Mouse (Mus musculus): ENCODE data around the gene Wnt1.
A peak's percentile ranks its signal among the peaks of the same experiment; 100 is the strongest.

The Wnt1 gene

DNA sequence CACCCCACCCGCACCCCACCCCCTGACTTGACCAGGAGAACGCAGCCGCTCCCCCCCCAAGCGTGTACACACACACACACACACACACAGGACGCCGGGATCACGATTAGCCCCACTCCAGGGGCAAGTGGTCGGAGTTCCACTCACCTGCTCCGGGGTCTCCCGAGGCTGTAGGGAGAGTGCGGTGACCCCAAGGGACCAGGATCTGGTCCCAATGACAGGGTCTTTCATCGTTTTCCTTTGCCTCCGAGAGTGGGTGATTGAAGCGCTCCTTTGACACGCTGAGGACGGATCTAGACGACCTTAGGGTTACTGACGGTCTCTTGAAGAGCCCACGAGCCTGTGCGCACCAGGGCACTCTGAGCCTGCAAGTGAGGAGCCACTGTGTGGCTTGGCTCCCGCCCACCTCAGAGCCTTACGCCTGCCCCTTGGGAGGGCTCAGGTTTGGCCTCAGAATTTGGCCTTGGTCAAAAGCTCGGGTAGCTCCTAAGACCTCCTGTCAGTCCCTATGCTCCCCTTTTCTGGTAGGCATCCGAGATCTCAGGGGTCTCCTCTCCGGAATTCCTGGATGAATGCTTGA lies 11.4 kb upstream of the Wnt1 start:
- DNase-seq = no peak

DNA sequence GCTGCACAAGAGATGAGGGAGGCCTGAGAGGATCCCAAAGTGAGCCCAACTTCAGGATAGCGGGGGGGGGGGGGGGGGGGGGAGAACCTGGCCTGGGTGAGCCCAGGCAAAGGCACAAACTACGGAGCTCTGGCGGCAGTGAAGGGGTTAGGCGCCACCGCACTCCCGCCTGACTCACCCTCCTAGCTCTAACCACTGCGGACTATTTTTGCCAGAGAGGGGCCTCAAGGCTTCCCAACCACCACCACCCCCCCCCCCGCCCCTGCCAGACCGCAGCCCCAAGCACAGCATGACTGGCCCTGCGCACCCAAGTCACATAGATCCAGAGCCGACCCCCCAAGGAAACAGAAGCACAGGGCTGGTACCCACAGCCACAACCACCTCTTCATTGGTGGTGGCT lies 10.9 kb upstream of the Wnt1 start:
- DNase-seq = no peak

DNA sequence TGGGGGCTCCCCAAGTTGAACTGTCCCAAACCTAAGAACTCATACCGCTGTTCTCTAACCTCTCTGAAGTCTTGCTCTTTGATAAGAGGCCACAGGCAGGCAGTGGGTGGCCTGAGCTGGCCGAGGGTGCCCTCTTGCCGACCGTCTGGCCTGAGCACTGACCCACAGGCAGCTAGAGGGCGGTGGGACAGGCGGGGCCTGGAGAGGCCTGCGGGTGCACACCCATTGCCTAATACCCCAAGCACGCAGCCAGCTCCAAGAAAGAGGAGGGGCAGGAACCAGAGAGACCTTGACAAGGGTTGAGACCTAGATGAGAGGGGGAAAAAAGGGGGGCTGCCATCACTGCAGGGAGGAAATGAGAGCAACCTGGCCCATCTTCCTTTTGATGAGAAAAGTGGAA lies 9.6 kb upstream of the Wnt1 start:
- no peak for DNase-seq

DNA sequence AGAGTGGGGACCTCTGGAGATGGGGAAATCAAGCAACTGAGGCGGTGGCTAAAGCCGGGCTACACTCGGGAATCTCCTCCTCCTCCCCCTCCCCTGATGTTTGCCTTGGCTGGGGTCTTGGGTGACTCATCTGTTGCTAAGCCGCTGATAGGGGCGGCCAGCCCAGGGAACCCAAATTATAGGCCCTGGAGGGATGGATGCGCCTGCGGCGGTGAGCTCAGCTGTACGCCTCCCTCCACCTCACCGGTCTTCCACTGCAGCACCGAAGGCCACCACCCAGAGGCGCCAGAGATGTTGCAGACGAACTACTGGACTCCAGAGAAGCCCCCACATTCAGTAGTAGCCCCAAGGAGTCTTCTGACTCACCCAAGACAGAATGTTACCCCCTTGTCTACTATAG lies 9.1 kb upstream of the Wnt1 start:
- no peak for DNase-seq

DNA sequence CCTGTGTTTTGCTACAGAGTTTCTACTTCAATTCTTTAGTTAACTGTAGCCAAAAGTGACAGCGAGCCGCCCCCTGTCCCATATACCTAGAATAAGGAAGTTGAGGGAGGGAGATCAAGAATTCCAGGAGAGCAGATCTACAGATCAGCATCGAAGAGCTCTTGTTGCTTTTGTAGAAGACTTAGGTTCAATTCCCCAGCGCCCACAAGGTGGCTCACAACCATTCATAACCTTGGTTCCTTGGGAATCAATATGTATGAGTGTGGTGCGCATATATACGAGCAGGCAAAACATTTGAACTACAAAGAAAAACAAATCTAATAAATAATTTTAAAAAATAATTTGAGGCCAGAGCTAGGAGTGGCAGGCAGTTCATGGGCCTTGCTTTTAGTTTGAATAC lies 8.5 kb upstream of the Wnt1 start:
- no peak for DNase-seq

DNA sequence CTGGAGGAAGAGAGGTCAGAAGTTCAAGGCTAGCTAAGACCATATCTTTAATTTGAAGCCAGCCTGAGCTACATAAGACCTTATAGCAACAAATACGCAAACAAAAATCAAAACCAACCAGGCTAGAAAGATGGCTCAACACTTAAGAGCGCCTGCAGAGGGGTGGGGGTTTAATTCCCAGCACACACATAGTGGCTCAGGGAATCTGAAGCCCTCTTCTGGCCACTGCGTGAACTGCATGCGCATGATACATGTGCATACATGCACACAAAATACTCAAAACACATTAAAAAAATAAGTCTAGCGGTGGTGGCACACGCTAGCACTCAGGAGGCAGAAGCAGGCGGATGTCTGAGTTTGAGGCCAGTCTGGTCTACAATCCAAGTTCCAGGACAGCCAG lies 3.9 kb upstream of the Wnt1 start:
- DNase-seq = no peak

DNA sequence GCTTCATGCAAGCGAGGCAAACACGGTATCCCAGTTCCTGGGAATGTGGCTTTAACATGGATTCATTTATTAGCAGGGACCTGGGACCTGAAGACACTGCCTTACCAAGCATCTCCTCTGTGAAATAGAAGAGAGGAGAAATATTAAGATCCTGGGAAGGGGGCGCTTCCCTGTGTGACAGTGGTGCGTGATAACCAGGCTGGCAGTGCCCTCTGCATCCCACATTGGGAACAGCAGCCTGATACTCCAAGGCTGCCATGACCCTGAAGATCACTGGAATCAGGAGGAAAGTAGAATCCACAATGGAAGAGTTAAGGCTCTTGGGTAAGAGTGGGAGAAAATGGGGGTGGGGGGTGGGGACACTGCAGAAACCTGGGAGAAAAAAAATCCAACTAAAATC lies 1.7 kb upstream of the Wnt1 start:
- DNase-seq = no peak

DNA sequence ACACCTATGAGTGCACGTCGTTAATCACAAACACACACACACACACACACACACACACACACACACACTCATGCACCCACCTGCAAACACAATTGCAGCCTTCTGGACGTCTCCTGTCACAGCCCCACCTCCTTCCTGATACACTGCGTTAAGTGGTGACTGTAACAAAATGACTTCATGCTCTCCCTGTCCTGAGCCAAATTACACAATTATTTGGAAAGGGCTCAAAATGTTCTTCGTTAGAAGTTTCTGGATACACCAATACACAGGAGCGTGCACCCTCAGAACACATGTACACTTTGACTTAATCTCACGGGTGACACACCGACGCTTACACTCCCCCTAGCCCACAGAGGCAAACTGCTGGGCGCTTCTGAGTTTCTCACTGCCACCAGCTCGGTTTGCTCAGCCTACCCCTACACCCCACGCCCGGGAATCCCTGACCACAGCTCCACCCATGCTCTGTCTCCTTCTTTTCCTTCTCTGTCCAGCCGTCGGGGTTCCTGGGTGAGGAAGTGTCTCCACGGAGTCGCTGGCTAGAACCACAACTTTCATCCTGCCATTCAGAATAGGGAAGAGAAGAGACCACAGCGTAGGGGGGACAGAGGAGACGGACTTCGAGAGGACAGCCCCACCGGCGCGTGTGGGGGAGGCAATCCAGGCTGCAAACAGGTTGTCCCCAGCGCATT lies 541 bp upstream of the Wnt1 start:
- no peak for DNase-seq

DNA sequence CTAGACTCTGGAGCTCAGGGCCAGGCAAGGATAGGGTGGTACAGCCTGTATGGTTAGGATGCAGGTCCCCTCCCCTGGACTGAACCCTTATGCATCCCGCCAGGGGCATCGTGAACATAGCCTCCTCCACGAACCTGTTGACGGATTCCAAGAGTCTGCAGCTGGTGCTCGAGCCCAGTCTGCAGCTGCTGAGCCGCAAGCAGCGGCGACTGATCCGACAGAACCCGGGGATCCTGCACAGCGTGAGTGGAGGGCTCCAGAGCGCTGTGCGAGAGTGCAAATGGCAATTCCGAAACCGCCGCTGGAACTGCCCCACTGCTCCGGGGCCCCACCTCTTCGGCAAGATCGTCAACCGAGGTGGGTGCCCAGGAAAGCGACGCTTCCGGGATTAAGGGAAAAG lies 1.1 kb downstream of the Wnt1 start:
- DNase-seq = no peak

DNA sequence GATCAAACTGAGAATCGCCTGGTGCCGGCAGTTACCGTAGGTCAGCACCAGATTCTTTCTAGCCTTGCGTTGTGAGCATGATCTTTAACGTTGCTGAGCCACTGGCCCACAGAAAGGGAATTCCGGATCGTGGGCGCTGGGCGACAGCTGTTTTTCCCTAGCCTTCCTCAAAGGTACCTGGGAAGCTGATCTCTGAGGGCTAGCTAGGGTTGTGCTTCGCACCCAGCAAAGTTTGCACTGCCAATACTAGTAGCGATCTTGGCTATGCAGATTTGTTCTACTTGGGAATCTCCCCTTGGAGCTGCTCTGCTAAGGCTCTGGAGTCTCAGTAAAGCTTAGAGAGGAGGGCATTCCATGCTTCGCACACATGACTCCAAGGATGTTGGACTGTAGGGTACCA lies 1.6 kb downstream of the Wnt1 start:
- DNase-seq = no peak

DNA sequence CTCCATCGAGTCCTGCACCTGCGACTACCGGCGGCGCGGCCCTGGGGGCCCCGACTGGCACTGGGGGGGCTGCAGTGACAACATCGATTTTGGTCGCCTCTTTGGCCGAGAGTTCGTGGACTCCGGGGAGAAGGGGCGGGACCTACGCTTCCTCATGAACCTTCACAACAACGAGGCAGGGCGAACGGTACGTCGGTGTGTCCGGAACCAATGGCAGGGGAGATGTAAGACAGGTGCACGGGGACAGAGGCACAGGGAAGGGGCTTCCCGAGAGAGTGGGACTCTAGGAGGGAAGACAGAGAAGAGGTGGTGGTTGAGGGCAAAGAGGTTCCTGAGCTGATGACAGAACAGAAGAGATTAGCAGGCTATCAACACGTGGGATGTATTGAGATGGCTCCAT lies 2.1 kb downstream of the Wnt1 start:
- no peak for DNase-seq

DNA sequence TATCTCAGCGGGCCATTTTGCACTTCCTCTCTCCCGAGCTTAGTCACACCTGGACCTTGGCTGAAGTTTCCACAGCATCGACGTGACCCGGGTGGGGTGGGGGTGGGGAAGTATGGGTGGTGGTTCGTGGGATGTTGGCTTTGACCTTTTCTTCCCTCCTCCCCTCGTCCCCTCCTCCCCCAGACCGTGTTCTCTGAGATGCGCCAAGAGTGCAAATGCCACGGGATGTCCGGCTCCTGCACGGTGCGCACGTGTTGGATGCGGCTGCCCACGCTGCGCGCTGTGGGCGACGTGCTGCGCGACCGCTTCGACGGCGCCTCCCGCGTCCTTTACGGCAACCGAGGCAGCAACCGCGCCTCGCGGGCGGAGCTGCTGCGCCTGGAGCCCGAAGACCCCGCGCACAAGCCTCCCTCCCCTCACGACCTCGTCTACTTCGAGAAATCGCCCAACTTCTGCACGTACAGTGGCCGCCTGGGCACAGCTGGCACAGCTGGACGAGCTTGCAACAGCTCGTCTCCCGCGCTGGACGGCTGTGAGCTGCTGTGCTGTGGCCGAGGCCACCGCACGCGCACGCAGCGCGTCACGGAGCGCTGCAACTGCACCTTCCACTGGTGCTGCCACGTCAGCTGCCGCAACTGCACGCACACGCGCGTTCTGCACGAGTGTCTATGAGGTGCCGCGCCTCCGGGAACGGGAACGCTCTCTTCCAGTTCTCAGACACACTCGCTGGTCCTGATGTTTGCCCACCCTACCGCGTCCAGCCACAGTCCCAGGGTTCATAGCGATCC lies 2.8 kb downstream of the Wnt1 start:
- DNase-seq = no peak

DNA sequence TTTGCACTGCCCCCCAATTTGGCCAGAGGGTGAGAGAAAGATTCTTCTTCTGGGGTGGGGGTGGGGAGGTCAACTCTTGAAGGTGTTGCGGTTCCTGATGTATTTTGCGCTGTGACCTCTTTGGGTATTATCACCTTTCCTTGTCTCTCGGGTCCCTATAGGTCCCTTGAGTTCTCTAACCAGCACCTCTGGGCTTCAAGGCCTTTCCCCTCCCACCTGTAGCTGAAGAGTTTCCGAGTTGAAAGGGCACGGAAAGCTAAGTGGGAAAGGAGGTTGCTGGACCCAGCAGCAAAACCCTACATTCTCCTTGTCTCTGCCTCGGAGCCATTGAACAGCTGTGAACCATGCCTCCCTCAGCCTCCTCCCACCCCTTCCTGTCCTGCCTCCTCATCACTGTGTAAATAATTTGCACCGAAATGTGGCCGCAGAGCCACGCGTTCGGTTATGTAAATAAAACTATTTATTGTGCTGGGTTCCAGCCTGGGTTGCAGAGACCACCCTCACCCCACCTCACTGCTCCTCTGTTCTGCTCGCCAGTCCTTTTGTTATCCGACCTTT lies 3.6 kb downstream of the Wnt1 start:
- DNase-seq = no peak

DNA sequence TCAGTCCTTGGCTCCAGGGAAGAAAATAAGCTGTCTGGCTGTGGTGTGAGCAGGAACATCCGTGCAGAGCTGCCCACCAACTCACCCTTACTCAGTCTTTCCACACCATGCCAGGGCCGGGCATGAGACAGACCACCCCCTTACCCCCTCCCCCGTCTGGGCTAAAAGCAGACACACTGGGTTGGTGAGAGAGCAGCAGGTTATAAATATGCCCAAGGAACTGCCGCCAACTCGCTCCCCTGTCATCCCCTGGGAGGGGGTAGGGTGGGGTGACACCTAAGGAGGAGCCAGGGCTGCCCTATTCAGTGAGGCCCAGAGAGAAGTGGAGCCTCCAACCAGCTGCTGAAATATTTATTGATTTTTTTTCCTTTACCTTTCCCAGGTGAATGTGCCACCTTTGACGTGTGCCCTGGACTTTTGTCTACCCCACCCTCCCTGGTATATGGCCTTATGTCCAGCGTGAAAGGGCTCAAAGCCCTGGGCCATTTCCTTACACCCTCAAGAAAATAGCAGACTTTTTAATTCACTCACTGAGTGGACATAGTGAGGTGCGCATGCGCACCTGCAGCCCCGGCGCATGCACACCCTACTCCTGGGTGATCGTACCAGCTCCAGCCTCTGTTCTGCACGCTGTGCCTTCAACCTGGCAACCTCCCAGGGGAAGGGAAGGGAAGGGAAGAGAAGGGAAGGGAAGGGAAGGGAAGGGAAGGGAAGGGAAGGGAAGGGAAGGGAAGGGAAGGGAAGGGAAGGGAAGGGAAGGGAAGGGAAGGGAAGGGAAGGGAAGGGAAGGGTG lies 7.3 kb downstream of the Wnt1 start:
- DNase-seq = no peak

DNA sequence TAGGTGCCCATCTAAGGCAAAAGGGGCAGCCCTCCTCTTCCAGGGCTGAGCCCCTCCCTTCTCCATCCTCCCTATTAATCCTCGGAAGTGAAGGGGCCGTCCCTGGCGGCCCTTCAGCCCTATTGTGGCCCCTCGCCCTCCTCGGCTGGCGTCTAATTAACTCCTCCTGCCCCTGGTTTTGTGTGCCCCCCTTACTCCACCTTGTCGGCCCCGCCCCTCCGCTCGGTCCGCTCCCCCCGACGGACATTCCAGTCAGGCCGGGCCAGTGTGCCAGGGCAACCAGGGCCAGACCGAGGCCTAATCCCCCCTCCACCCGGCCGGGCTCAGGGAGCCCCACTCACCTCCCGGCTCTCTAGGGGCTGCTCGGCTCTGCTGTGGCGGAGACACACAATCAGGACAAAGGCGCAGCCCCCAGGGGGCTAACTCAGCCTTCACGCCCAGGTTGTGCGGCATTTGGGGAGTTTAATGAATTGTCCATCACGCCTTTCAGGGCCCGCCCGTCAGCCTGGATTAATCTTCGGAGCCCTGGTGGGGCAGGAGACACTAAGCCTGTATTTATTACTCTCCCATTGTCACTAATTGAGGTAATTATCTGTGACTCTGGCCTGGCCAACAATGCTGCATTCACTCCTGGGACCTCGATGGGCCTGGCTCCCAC lies 8.3 kb downstream of the Wnt1 start:
- no peak for DNase-seq

DNA sequence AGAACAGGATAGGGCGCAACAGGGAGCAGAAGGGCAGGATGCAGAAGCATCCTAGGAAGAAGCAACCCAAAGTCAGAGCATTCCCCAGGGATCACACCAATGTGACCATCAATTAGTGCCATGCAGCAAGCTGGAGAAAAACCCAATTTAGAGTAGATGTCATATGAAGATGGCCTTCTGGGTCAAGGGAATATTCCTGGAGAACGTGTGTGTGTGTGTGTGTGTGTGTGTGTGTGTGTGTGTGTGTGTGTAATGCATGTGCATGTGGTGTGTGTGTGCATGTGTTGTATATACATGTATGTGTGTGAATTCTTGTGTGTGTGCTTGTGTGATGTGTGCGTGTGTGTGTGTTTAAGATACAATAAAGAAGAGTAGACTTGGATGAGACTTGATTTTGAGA lies 9.2 kb downstream of the Wnt1 start:
- no peak for DNase-seq

DNA sequence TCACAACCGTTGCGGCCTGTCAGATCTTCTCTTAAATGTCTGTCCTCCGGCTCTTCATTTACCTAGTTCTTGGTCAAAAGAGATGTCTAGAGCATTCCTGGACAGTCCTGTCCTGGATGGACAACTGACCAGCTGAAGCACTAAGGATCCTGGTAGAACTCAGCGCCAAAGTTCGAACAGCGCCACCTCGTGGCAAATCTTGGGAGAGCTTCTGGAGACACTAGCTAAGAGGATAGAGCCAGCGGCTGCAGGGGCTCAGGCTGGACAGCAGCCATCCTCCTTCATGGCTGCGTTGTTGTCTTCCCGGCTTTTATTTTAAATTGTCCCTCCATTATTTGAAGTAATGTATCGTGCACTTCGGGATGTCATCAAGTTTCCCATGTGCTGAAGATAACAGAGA lies 9.7 kb downstream of the Wnt1 start:
- peak; percentile 61 for DNase-seq

DNA sequence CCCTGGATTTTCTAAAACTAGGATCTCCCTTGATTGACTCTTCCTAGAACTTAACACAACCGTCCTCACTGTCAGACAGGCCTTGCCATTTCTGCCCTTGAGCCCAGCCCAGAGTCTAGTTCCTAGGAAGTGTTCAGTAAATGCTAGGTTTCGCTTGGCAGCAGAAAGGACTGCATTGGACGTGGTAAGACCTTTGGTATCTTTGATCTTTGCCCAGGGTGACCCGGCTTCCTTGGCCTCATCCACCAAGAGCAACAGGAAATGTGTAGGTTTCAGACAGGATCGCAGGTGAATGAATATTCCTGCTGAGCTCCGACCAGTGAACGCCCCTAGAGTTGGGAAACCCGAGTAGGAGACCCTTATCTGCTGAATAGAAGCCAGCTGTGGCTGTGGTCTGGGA lies 13.3 kb downstream of the Wnt1 start:
- no peak for DNase-seq

DNA sequence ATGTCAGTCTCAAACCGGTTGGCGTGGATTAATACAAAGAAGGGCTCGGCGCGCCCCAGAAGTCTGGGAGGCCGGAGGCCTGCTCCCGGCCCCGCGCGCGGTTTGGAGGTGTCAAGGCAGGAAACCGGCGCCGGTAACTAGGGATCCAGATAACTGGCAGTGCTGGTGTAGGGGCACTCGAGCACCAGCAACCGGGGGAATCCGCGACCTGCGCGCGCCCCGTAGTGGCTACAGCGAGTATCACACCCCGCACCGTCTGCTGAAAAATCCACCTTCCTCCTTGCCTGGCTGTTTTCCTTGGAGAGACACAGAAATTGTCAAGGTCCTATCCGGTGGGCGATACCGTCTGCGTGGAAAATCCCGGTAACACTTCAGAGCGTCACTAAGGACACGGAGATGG lies 14.4 kb downstream of the Wnt1 start:
- peak; percentile 81 for DNase-seq

DNA sequence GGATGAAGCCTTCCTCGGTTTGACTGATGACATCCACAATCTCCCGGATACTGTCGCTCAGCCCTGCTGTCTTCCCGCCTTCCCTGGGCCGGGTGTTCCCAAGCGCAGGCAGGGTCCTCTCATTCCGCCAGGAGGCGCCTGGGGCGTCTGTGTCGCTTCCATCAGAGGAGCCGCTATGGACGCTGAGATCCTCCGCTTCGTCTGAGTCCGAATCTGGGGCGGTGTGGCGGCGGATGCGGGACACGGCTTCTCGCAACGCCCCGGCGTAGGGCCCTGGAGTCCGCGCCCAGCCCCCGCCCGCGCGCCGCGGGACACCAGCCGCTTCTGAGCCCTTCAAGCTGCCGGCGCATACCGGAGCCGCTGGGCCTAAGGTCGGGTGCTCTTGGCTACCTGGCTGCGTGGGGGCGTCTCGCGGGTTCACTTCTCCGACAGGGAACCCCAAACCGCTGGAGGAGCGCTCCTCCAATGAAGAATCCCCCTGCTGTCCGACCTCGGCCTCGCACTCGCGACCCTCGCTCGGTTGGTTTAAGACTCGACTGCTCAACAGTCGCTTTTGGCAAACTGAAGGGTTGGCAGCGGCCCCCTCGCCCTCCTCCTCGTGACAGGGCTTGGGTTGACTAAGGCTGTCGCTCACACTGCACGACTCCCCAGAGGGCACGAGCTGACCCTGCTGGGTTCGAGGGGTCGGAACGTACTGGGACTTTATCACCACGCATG lies 15.8 kb downstream of the Wnt1 start:
- peak; percentile 50 for DNase-seq

DNA sequence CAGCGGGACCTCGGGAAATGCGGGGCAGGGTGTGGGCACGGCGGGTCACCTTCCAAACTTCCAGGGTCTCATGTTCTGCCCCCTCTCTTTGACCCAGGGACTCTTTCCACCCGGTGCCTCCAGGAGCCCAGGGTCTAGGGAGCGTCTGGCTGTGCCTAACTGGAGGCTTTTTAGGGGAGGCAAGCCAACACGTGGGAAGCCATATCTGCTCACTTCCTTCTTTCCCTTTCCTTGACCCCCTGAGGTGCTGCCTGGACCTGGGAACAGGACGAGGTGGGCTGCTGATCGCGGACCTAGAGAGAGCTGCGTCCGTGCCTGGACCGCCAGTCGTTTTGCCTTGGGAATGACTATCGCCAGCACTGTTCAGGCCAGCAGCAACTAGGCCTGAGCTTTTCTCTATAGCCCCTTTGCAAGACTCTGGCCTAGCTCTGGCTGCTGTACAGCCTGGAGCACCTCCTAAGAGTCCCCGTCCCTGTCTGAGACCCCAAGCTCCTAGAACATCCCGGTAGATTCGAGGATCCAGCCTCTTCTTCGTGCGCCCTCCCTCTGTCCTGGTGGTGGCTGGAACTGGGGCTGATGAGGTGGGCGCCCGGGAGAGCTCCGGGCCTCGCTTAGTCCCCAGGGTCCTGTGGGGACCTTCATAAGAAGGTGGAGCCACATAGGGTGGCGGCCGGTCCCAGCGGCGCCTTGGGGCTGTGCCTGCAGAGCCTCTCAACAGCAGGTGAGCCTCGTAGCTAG lies 16.6 kb downstream of the Wnt1 start:
- no peak for DNase-seq

All from cerebellum, adult 9-11 months (tissue).